Comparison of ENCODE assay signal across 8 mouse cellular contexts in genomic region chr11:62550727-62551225, GRCm38 (mm10). TPM values are rescaled to one million over a fixed set of nuclear protein-coding genes. Genes with fewer than 3 reads are reported as not detected.
DNase-seq lines count a peak whose midpoint lies in the region; ATAC-seq lines count a peak whose summit lies in the region.

Gene Ubb, plus strand, starts transcription at chr11:62551171.

- DNase-seq in A20 (ENCODE audit: low read depth, low spot score), result peak; percentile 99
- DNase-seq in brain, adult 2 months (ENCODE audit: low read depth, low spot score), result peak; percentile 100
- DNase-seq in heart, embryonic 10.5 days (ENCODE audit: low spot score), result peak; percentile 100
- DNase-seq in liver, result peak; percentile 99
- peak; percentile 98 to 99 for DNase-seq in spleen, postnatal 4 days (ENCODE audit: low spot score in 2 of 2)

- peaks cover 22% of the 10 kb centered on the region for H3K4me1 ChIP-seq in heart, embryonic 10.5 days
- H3K4me1 ChIP-seq in kidney, embryonic 15.5 days, result peaks cover 35% of the 10 kb centered on the region

- peak within 1 kb of the TSS; percentile 90 for H3K9ac ChIP-seq in kidney, embryonic 15.5 days

- peak within 1 kb of the TSS; percentile 100 for H3K27ac ChIP-seq in heart, embryonic 10.5 days
- peak within 1 kb of the TSS; percentile 97 for H3K27ac ChIP-seq in kidney, embryonic 15.5 days

- peaks cover 26% of the 10 kb centered on the region for H3K36me3 ChIP-seq in heart, embryonic 10.5 days
- peaks cover 26% of the 10 kb centered on the region for H3K36me3 ChIP-seq in kidney, embryonic 15.5 days

- H3K4me2 ChIP-seq in kidney, embryonic 15.5 days, result peak within 1 kb of the TSS; percentile 89

- H3K9me3 ChIP-seq in heart, embryonic 10.5 days, result no peaks in the 10 kb centered on the region
- H3K9me3 ChIP-seq in kidney, embryonic 15.5 days (replicated peaks), result no peaks in the 10 kb centered on the region

- H3K27me3 ChIP-seq in heart, embryonic 10.5 days (ENCODE audit: insufficient read depth, poor library complexity, severe bottlenecking), result no peaks in the 10 kb centered on the region
- H3K27me3 ChIP-seq in kidney, embryonic 15.5 days, result no peaks in the 10 kb centered on the region

- under 1% methylated on average over 40 of the region's 40 CpGs for WGBS in heart, embryonic 10.5 days
- WGBS in kidney, embryonic 15.5 days, result under 1% methylated on average over 40 of the region's 40 CpGs

- ATAC-seq in erythroblast, adult 5-6 weeks (replicated peaks; ENCODE audit: low FRiP score, poor library complexity, severe bottlenecking), result peak; percentile 81
- ATAC-seq in kidney, embryonic 15.5 days (replicated peaks; ENCODE audit: low FRiP score), result peak; percentile 96
- ATAC-seq in monocyte, adult 5-6 weeks (replicated peaks; ENCODE audit: insufficient number of reproducible peaks, low FRiP score, low TSS enrichment, poor library complexity, severe bottlenecking), result peak; percentile 89

- peak within 1 kb of the TSS; percentile 85 for H3K4me3 ChIP-seq in heart, embryonic 10.5 days
- peak within 1 kb of the TSS; percentile 72 for H3K4me3 ChIP-seq in kidney, embryonic 15.5 days (replicated peaks)

RNA-seq across cellular contexts. Expression of gene Ubb, which starts in this region (rescaled TPM):
- total RNA-seq in erythroblast, adult 5-6 weeks (2015; ENCODE audit: low replicate concordance), result 1,189 and 1,264 TPM in 2 replicates
- 1,425 and 1,690 TPM in 2 replicates for total RNA-seq in erythroblast, adult 5-6 weeks (2017; ENCODE audit: low replicate concordance)
- polyA plus RNA-seq in heart, embryonic 10.5 days (2016; fragmentation: Nextera tagmentation; extraction: Ambion mirVana), result 2,741 and 3,131 TPM in 2 replicates
- polyA plus RNA-seq in kidney, embryonic 15.5 days (2015; fragmentation: Nextera tagmentation; extraction: Ambion mirVana), result 3,192 and 3,248 TPM in 2 replicates
- 1,289 to 1,782 TPM (median 1,376 TPM) in 3 replicates for total RNA-seq in monocyte, adult 5-6 weeks (2017)

Comparison
In these comparisons a context has a peak if more than half of its experiments do, and no peak if none do; other contexts are left out.
1. Peak in every context shown above with its lines: DNase-seq, ATAC-seq, H3K4me3 ChIP-seq and H3K27ac ChIP-seq.